Mouse (Mus musculus) forebrain, postnatal 0 days (tissue): Measurements from ENCODE around the gene Unc13a. TPM values are rescaled to one million over a fixed set of nuclear protein-coding genes. Genes with fewer than 3 reads are reported as not detected.
A peak's percentile ranks its signal among the peaks of the same experiment; 100 is the strongest.
"Not testable (repeated sequence)": the region's sequence is repeated elsewhere in the genome, so short reads cannot be mapped to it uniquely, and the experiment has no call there.

Experiments
- ATAC-seq: fragments of 200-750 bp; cut with Nextera tagmentation; 2 replicates; pipeline ENCODE4 v1.8.0; 2017; ENCODE audit warnings: mild to moderate bottlenecking, moderate library complexity
- DNase-seq: peaks from one replicate; pipeline ENCODE4 v3.0.0-alpha.2; 2015
- H3K27ac ChIP-seq: fragments of 300-500 bp; sonication (generic); 2 replicates; pipeline ENCODE4 v1.5.1; 2014; ENCODE audit warnings: low read depth, mild to moderate bottlenecking, antibody characterized with exemption, low read length, moderate library complexity, mixed read lengths
- H3K27me3 ChIP-seq: fragments of 300-500 bp; sonication (generic); 2 replicates; pipeline ENCODE4 v1.6.1; 2014; ENCODE audit warnings: mild to moderate bottlenecking, low read length, mixed read lengths; ENCODE audit not compliant: insufficient read depth
- H3K36me3 ChIP-seq: fragments of 300-500 bp; sonication (generic); 2 replicates; pipeline ENCODE4 v1.6.1; 2014; ENCODE audit warnings: mild to moderate bottlenecking, moderate library complexity; ENCODE audit not compliant: insufficient read depth
- H3K4me1 ChIP-seq: fragments of 300-500 bp; sonication (generic); 2 replicates; pipeline ENCODE4 v1.6.1; 2014; ENCODE audit warnings: antibody characterized with exemption; ENCODE audit not compliant: insufficient read depth
- H3K4me2 ChIP-seq: fragments of 300-500 bp; sonication (generic); 2 replicates; pipeline ENCODE4 v1.6.1; 2014; ENCODE audit warnings: low read depth, mild to moderate bottlenecking, moderate library complexity
- H3K4me3 ChIP-seq: fragments of 300-500 bp; sonication (generic); 2 replicates; pipeline ENCODE4 v1.5.1; 2014; ENCODE audit warnings: low read depth, low read length, mixed read lengths
- H3K9ac ChIP-seq: fragments of 300-500 bp; sonication (generic); 2 replicates; pipeline ENCODE4 v1.6.1; 2014; ENCODE audit warnings: mild to moderate bottlenecking
- H3K9me3 ChIP-seq: fragments of 300-500 bp; sonication (generic); 2 replicates; pipeline ENCODE4 v1.6.1; 2016; ENCODE audit warnings: low read length
- CTCF ChIP-seq: sonication (generic); IDR thresholded peaks from 2 replicates; pipeline ENCODE4 v1.5.1; 2016; ENCODE audit warnings: antibody characterized with exemption, control low read depth, low read depth
- WGBS: fragments of 180-500 bp; shearing (Covaris S2); extraction: QIAGEN DNeasy Blood & Tissue Kit; methylation state at CpG from one replicate; pipeline ENCODE4 v1.1.7; 2014; 5-methylcytosine and 5-hydroxymethylcytosine counted together
- polyA plus RNA-seq: library from polyadenylated mRNA; unstranded; fragments of >200 nt; fragmentation: Nextera tagmentation; extraction: Ambion mirVana; gene quantifications from 2 replicates; pipeline ENCODE4 v1.2.1, GENCODE M21; 2015
- total RNA-seq: library from RNA; depleted of rRNA; stranded (reverse); fragments of >200 nt; gene quantifications from 2 replicates; pipeline ENCODE4 v1.2.3, GENCODE M21; 2014

Unc13a gene
- total and polyA plus RNA-seq, 2 experiments from 2014 or later = 18.8 to 89.2 TPM

DNA sequence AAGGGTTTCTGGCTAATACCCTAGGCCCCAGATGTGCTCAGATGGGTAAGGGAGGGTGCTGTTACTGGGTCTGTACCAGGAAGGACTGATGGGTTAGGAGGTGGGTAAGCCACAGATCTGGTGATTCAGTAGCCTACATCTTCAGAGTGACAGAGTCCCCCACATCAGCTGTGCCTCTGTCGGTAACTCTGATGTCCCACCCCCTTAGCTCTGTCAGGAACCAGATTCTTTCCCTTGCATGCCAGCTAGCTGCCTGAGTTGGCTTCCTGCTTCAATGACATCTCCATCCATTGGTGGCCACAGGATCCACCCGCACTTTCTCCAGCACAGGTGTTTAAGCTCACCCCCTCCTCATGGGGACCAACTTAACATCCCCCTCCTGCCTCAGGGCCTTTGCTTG is 40.0 kb upstream of the Unc13a start:
- no peaks in the 10 kb centered on the region; the same call in 1 of the 2 replicates for H3K4me1 ChIP-seq
- WGBS = 79% methylated on average over 2 of the region's 2 CpGs
- no peak overlapping the region for H3K9ac ChIP-seq
- H3K9me3 ChIP-seq = no peaks in the 10 kb centered on the region
- no peak overlapping the region for H3K4me3 ChIP-seq
- no peak overlapping the region for H3K27ac ChIP-seq
- no peak overlapping the region for H3K4me2 ChIP-seq
- TF ChIP-seq CTCF = no peak
- DNase-seq (no peak), ATAC-seq (no peak)
- no peaks in the 10 kb centered on the region for H3K27me3 ChIP-seq
- H3K36me3 ChIP-seq = peaks cover 62% of the 10 kb centered on the region

DNA sequence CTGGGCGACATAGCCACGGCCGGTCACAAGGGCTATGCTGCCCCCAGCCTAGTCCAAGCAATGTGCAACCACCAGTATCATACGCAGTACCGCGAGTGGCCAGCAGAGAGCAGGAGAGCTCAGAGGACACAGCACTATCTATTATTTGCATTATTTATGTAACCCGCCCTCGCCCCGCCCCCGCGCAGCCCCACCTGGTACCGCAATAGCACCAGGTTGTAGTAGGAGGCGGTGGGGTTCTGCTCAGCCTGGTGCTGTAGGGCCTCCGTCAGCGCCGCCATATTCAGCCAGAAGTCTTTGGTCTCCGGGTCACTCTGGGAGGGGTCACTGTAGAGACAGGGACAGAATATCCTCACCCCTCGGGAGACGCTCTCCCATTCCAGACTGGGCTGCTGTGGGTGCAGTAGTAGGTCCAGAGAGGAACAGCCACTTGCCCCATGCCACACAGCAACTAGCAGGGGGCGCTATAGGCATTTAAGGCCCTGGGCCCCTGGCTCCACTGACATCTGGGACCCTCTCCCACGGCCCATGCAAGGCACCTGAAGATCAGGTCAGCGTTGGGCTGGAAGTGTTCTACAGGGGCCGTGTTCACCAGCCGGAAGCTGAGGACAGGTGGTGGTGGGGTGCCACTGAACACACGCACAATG is 38.4 kb upstream of the Unc13a start:
- H3K9ac ChIP-seq = no peak overlapping the region
- peak; percentile 83 for ATAC-seq
- no peak overlapping the region for H3K4me3 ChIP-seq

DNA sequence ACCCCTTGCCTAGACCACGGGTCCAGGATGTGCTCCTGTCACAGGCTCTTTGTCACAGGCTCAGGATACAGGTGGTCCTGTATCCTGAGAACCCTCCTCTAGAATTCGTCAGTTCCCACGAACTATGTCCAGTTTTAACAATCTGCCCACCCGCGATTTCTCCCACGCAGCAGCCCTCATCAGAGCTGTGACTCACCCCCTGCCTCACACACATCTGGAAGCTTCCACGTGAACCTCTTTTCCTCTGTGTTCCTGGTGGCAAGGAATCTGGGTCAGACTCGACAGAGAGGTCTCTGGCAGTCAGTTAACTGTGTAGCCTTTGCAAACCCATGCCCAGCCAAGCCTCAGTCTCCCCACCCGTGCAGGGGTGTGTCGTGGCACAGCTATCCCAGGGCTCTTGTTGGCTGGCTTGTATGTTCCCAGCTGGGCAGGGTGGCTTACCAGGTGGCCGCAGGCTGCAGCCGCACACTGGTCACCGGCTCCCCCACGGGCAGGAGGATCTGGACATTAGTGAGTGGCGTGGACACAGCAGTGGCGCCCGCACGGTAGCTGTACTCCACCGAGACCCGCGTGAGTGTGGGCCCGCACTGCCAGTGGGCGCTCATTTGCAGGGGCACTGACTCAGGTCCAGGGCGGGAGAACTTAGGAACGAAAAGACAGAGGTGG is 37.7 kb upstream of the Unc13a start:
- Histone ChIP-seq H3K36me3 (peaks cover 45% of the 10 kb centered on the region), H3K9ac (no peak overlapping the region), H3K4me2 (0 out of 2 replicates have a peak overlapping the region, but pooled peaks have one; percentile 38), H3K9me3 (no peaks in the 10 kb centered on the region), H3K4me3 (no peak overlapping the region), H3K27me3 (no peaks in the 10 kb centered on the region), H3K27ac (no peak overlapping the region), H3K4me1 (no peaks in the 10 kb centered on the region; the same call in 1 of the 2 replicates)
- DNase-seq (no peak), ATAC-seq (peak; percentile 28)
- 44% methylated on average over 25 of the region's 25 CpGs for WGBS
- TF ChIP-seq CTCF = no peak

More for the DNA sequence above, 38.4 kb upstream of the Unc13a start:
- DNase-seq = peak; percentile 85
- TF ChIP-seq CTCF = peak; percentile 84
- H3K4me1 ChIP-seq = no peaks in the 10 kb centered on the region; the same call in 1 of the 2 replicates
- no peaks in the 10 kb centered on the region for H3K9me3 ChIP-seq
- WGBS = 18% methylated on average over 25 of the region's 25 CpGs
- H3K27me3 ChIP-seq = no peaks in the 10 kb centered on the region
- peak overlapping the region; percentile 38 for H3K4me2 ChIP-seq
- no peak overlapping the region for H3K27ac ChIP-seq
- H3K36me3 ChIP-seq = peaks cover 50% of the 10 kb centered on the region

DNA sequence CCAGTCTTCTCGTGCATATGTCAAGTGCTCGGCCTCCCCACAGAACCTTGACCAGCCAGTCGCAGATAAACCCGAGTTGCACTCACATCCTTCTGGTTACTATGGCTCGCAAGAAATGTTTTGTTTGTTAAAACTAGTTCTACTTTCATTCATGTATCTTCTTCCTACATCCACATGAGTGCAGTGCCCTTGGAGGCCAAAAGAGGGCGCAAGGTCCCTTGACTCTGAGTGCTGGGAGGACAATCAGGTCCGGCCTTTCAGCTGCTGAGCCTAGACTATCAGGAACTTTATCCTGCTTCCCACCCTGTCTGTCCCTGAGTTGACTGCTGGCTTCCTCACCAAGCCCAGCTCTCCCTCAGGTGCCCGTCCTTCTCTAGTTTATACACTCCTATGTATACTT is 36.3 kb upstream of the Unc13a start:
- Histone ChIP-seq H3K9me3 (no peaks in the 10 kb centered on the region), H3K4me3 (no peak overlapping the region), H3K27me3 (peaks cover 2% of the 10 kb centered on the region), H3K27ac (no peak overlapping the region), H3K9ac (no peak overlapping the region), H3K4me1 (no peaks in the 10 kb centered on the region; the same call in 1 of the 2 replicates), H3K36me3 (peaks cover 31% of the 10 kb centered on the region), H3K4me2 (no peak overlapping the region)
- 39% methylated on average over 8 of the region's 8 CpGs for WGBS
- TF ChIP-seq CTCF = peak; percentile 75
- DNase-seq (peak; percentile 70), ATAC-seq (0 out of 2 replicates have a peak, but pooled peaks have one; percentile 6)

DNA sequence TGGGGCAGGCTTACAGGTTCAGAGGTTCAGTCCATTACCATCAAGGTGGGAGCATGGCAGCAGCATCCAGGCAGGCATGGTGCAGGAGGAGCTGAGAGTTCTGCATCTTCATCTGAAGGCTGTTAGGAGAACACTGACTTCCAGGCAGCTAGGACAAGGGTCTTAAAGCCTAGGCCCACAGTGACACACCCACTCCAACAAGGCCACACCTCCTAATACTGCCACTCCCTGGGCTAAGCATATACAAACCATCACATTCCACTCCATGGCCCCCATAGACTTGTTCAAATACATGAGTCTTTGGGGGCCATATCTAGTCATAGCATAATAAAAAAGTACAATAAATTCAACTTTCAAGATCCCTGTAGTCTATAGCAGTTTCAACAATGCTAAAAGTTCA is 31.8 kb upstream of the Unc13a start:
- H3K4me2 ChIP-seq, H3K36me3 ChIP-seq, DNase-seq, H3K4me3 ChIP-seq, H3K9ac ChIP-seq, ATAC-seq, H3K4me1 ChIP-seq, H3K27ac ChIP-seq, H3K9me3 ChIP-seq: not testable (repeated sequence)
- peaks cover 34% of the 10 kb centered on the region for H3K27me3 ChIP-seq

DNA sequence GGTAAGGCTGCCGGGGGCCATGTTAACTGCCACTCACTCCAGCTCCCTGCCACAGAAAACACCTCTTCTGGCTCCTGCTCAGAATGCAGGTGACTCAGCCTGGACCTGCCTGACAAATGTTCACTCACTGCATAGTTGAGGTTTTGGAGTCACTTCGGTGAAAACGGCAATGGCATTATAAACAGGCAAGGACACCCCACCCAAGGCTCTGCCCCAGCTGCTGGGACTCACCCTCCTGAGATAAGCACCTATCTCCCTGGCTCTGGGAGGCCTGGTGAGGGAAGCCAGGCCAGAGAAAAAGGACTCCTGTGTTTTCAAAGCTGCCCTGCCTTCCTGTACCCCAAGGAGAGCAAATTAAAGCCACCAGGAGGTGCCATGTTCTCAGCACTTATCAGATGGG is 31.4 kb upstream of the Unc13a start:
- no peak overlapping the region for H3K27ac ChIP-seq
- no peaks in the 10 kb centered on the region for H3K4me1 ChIP-seq
- ATAC-seq (no peak), DNase-seq (no peak)
- TF ChIP-seq CTCF = no peak
- peaks cover 34% of the 10 kb centered on the region for H3K27me3 ChIP-seq
- no peak overlapping the region for H3K9ac ChIP-seq
- H3K4me2 ChIP-seq = no peak overlapping the region
- H3K4me3 ChIP-seq = no peak overlapping the region
- H3K36me3 ChIP-seq = no peaks in the 10 kb centered on the region
- 87% methylated on average over 3 of the region's 3 CpGs for WGBS
- H3K9me3 ChIP-seq = no peaks in the 10 kb centered on the region

DNA sequence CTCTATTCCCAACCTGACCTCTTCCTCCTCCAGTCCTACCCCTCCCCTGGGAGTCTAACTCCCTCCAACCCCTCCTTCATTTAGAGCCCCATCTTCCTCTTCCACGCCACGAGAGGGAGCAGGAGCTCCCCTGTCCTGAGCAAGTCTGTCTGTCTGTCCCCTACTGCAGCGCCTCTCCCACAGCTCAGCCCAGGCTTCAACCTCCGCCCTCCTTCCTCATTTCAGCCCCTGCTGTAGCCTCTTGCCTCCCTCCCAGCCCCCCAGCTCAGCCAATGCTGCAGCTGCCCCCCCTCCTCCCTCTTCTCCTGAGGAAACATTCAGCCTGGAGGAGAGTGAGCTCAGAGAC is 30.5 kb upstream of the Unc13a start:
- Histone ChIP-seq H3K4me1 (no peaks in the 10 kb centered on the region), H3K9ac (no peak overlapping the region), H3K4me3 (no peak overlapping the region), H3K27me3 (peaks cover 34% of the 10 kb centered on the region), H3K36me3 (no peaks in the 10 kb centered on the region), H3K27ac (no peak overlapping the region), H3K9me3 (no peaks in the 10 kb centered on the region), H3K4me2 (no peak overlapping the region)
- 0 out of 2 replicates have a peak, but pooled peaks have one; percentile 21 for TF ChIP-seq CTCF
- DNase-seq (no peak), ATAC-seq (no peak)
- 44% methylated on average over 4 of the region's 4 CpGs for WGBS
